15 mouse cellular contexts compared by ENCODE assay signal in genomic region chr3:157082808-157083784, GRCm38 (mm10).
A peak's percentile ranks its signal among the peaks of the same experiment; 100 is the strongest.
DNase-seq lines count a peak whose midpoint lies in the region; ATAC-seq and TF ChIP-seq lines count a peak whose summit lies in the region.
"Had no signal": no experiment of that assay in that cellular context is flagged by ENCODE, and none has a peak within 500 bp of the region (broad histone marks: within the 10 kb centered on the region; RNA-seq: fewer than 3 reads in every experiment).

No protein-coding gene starts in this region.

- TF ChIP-seq POLR2A in kidney, adult 2 months (IDR thresholded peaks at IDR 0.05; ENCODE audit: low read depth, low read length): no peak

- DNase-seq in kidney, adult 2 months: peak; percentile 61
- no peak for DNase-seq in kidney, postnatal 10 days
- DNase-seq in lung, postnatal 0 days (ENCODE audit: low spot score): no peak
- no peak for DNase-seq in lung, adult 18-20 months
- peak; percentile 10 for DNase-seq in forelimb bud, embryonic 11.5 days (ENCODE audit: low read depth, low spot score)
- DNase-seq in stomach, postnatal 0 days (ENCODE audit: low spot score): peak; percentile 21
- DNase-seq in heart, adult 9 months (ENCODE audit: low spot score in 2 of 2): no peak
- DNase-seq: adrenal gland, postnatal 14 days; gastrocnemius, postnatal 36 days; thymus, adult 18-20 months had no signal

- no peak for TF ChIP-seq EP300 in lung, postnatal 0 days (IDR thresholded peaks at IDR 0.05)
- no peak for TF ChIP-seq EP300 in stomach, postnatal 0 days (optimal IDR thresholded peaks at IDR 0.05)

- ATAC-seq in lung, postnatal 0 days: 0 out of 2 replicates have a peak, but pooled peaks have one; percentile 17
- peak; percentile 89 for ATAC-seq in stomach, postnatal 0 days (ENCODE audit: low FRiP score, low TSS enrichment)

- 73% methylated on average over 8 of the region's 8 CpGs for WGBS in kidney, adult 2 months
- WGBS in lung, postnatal 0 days: 82% methylated on average over 8 of the region's 8 CpGs
- 72% methylated on average over 8 of the region's 8 CpGs for WGBS in stomach, postnatal 0 days

- H3K4me2 ChIP-seq in lung, postnatal 0 days (replicated peaks; ENCODE audit: low read depth, low read length): no peak overlapping the region
- no peak overlapping the region for H3K4me2 ChIP-seq in stomach, postnatal 0 days (replicated peaks; ENCODE audit: low read depth)
- H3K4me2 ChIP-seq: embryonic facial prominence, embryonic 13.5 days; hindbrain, embryonic 14.5 days; limb, embryonic 15.5 days had no signal

- H3K27ac ChIP-seq in kidney, adult 2 months (ENCODE audit: insufficient read depth, low read depth, low read length): no peak overlapping the region
- no peak overlapping the region for H3K27ac ChIP-seq in lung, postnatal 0 days (ENCODE audit: low read length)
- H3K27ac ChIP-seq in stomach, postnatal 0 days (replicated peaks): no peak overlapping the region
- H3K27ac ChIP-seq: embryonic facial prominence, embryonic 13.5 days; hindbrain, embryonic 14.5 days; layer of hippocampus, adult 2 months; limb, embryonic 15.5 days had no signal

- no peaks in the 10 kb centered on the region for H3K9me3 ChIP-seq in lung, postnatal 0 days (ENCODE audit: low read length)
- H3K9me3 ChIP-seq in stomach, postnatal 0 days (ENCODE audit: control insufficient read depth, low read length): no peaks in the 10 kb centered on the region
- H3K9me3 ChIP-seq: embryonic facial prominence, embryonic 13.5 days; limb, embryonic 15.5 days had no signal

- H3K27me3 ChIP-seq in kidney, adult 2 months (replicated peaks; ENCODE audit: control insufficient read depth, insufficient read depth, low read length): no peaks in the 10 kb centered on the region
- H3K27me3 ChIP-seq in lung, postnatal 0 days (replicated peaks; ENCODE audit: insufficient read depth, low read length): no peaks in the 10 kb centered on the region
- H3K27me3 ChIP-seq in stomach, postnatal 0 days (ENCODE audit: control insufficient read depth, insufficient read depth, low read length): no peaks in the 10 kb centered on the region
- H3K27me3 ChIP-seq: embryonic facial prominence, embryonic 13.5 days; limb, embryonic 15.5 days; megakaryocyte, embryonic 14.5 days had no signal

- no peaks in the 10 kb centered on the region for H3K36me3 ChIP-seq in kidney, adult 2 months (ENCODE audit: control insufficient read depth, insufficient read depth, low read length)
- no peaks in the 10 kb centered on the region for H3K36me3 ChIP-seq in lung, postnatal 0 days (ENCODE audit: insufficient read depth, low read length)
- H3K36me3 ChIP-seq in stomach, postnatal 0 days (ENCODE audit: control insufficient read depth, insufficient read depth, low read length): no peaks in the 10 kb centered on the region
- H3K36me3 ChIP-seq: embryonic facial prominence, embryonic 13.5 days; limb, embryonic 15.5 days had no signal

- H3K9ac ChIP-seq in lung, postnatal 0 days (replicated peaks; ENCODE audit: low read depth): no peak overlapping the region
- no peak overlapping the region for H3K9ac ChIP-seq in stomach, postnatal 0 days (ENCODE audit: low read length)
- H3K9ac ChIP-seq: embryonic facial prominence, embryonic 13.5 days; hindbrain, embryonic 14.5 days; limb, embryonic 15.5 days had no signal

- no peak for TF ChIP-seq CTCF in kidney, adult 2 months (conservative IDR thresholded peaks at IDR 0.05; ENCODE audit: insufficient read depth, insufficient read length, low read depth, low read length)
- TF ChIP-seq CTCF in lung, postnatal 0 days (IDR thresholded peaks at IDR 0.05): no peak
- no peak for TF ChIP-seq CTCF in stomach, postnatal 0 days (IDR thresholded peaks at IDR 0.05; ENCODE audit: low read depth)

- H3K4me3 ChIP-seq in kidney, adult 2 months (ENCODE audit: insufficient read depth, low read depth, low read length): no peak overlapping the region
- no peak overlapping the region for H3K4me3 ChIP-seq in lung, postnatal 0 days (ENCODE audit: low read depth, low read length)
- no peak overlapping the region for H3K4me3 ChIP-seq in stomach, postnatal 0 days (ENCODE audit: low read depth, low read length)
- H3K4me3 ChIP-seq: embryonic facial prominence, embryonic 13.5 days; layer of hippocampus, adult 2 months; limb, embryonic 15.5 days; megakaryocyte, embryonic 14.5 days had no signal

- no peaks in the 10 kb centered on the region for H3K4me1 ChIP-seq in kidney, adult 2 months (ENCODE audit: control insufficient read depth, insufficient read depth, low read length)
- H3K4me1 ChIP-seq in lung, postnatal 0 days (ENCODE audit: insufficient read depth, low read depth, low read length): no peaks in the 10 kb centered on the region
- no peaks in the 10 kb centered on the region for H3K4me1 ChIP-seq in stomach, postnatal 0 days (replicated peaks; ENCODE audit: control insufficient read depth, insufficient read depth)
- H3K4me1 ChIP-seq: embryonic facial prominence, embryonic 13.5 days; limb, embryonic 15.5 days; megakaryocyte, embryonic 14.5 days had no signal

Comparison
In these comparisons a context has a peak if more than half of its experiments do, and no peak if none do; other contexts are left out.
1. DNase-seq: peak in kidney, adult 2 months (single experiment), forelimb bud, embryonic 11.5 days (single experiment) and stomach, postnatal 0 days (single experiment); none in kidney, postnatal 10 days (single experiment), lung, postnatal 0 days (single experiment), lung, adult 18-20 months (0 of 2) and heart, adult 9 months (0 of 2).